Mouse (Mus musculus) gastrocnemius, adult 2 months (tissue): ENCODE measurements around the gene Glt1d1. TPM values are rescaled to one million over a fixed set of nuclear protein-coding genes. Genes with fewer than 3 reads are reported as not detected.

Experiments used
- DNase-seq: peaks from one replicate; pipeline ENCODE4 v3.0.0; 2022
- H3K27ac ChIP-seq: fragments of 200-600 bp; 2 replicates; pipeline ENCODE4 v1.8.1; 2022; ENCODE audit warnings: mild to moderate bottlenecking
- H3K4me3 ChIP-seq: fragments of 200-600 bp; 2 replicates; pipeline ENCODE4 v1.8.1; 2022; ENCODE audit warnings: mild to moderate bottlenecking, moderate library complexity
- CTCF ChIP-seq: fragments of 200-600 bp; IDR thresholded peaks from 2 replicates; pipeline ENCODE4 v1.8.1; 2022; ENCODE audit warnings: antibody characterized with exemption, mild to moderate bottlenecking, moderate library complexity
- intact Hi-C: fragments of 180-260 bp; cut with DNase I; formaldehyde crosslinking; loops from one replicate; pipeline ENCODE4 v1.15.1; 2025
- total RNA-seq, 2 experiments: library from RNA; stranded (reverse); gene quantifications; 2 replicates each; pipeline ENCODE4 v1.2.3; 2021

The Glt1d1 gene
- total RNA-seq, 2 experiments from 2014 or later = not detected

DNA sequence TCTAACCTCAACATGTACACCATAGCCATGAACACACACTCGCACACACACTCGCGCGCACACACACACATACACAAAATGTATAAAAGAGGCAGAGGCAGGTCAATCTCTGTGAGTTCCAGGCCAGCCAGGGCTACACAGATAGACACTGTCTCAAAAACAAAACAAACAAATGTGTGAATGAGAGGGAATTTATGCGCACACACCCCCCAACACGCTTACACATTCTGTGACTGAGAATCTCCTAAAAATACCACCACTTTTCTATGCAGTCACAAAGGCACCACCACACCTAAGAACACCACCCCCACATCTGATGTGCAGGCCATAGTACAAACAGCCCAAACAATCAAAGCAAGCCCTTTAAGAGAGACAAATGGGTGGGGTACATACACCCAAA lies 19.7 kb upstream of the Glt1d1 start:
- DNase-seq = no peak
- Histone ChIP-seq H3K27ac (peak overlapping the region; percentile 89), H3K4me3 (no peak overlapping the region)
- intact Hi-C loops = loop anchor here (10.0 kb wide), 1 partner anchor 1402 kb away; no protein-coding TSS in a partner anchor
- no peak for TF ChIP-seq CTCF

DNA sequence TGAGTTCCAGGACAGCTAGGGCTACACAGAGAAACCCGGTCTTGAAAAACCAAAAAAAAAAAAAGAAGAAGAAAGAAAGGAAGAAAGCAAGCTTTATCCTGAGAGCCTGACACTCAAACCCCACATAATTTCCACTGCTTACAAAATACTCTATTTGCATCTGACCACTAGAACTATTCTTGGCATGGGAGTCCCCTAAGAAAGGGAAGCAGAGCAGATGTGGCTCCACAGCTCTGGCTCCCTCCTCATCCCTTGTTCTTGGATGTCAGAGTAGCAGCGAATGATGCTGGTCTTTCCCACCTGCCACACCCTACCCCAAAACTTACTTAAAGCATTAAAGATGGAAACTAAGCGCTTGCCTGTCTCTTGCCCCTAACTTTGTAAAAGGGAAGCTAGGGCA lies 16.6 kb upstream of the Glt1d1 start:
- intact Hi-C loops = loop anchor here (1.0 to 10.0 kb wide), 2 partner anchors 20 to 1399 kb away; no protein-coding TSS in a partner anchor
- no peak for TF ChIP-seq CTCF
- H3K27ac ChIP-seq = peak overlapping the region; percentile 95

DNA sequence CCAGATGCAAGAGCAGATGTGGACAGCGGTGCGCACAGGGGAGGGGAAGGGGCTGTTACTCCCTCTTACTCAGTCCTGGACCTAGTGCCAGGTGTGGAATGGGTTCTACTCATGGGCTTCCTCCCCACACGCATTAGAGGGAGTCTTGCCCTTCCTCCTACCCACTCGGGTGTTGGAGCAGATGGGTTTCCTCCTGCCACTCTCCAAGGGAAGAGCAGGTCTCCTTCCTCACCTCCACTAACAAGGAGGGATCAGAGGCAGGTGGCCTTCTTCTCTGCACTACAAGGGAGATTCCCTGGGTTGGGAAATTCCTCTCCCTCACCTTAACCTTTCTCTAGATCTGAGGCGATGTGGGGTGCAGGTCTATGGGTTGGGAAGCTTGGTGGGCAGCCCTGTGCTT lies 15.9 kb upstream of the Glt1d1 start:
- peak overlapping the region; percentile 95 for H3K27ac ChIP-seq
- intact Hi-C loops = loop anchor here (10.0 kb wide), 1 partner anchor 1399 kb away; no protein-coding TSS in a partner anchor

More for the DNA sequence above, 16.6 kb upstream of the Glt1d1 start:
- DNase-seq = no peak
- peak overlapping the region; percentile 84 for H3K4me3 ChIP-seq

DNA sequence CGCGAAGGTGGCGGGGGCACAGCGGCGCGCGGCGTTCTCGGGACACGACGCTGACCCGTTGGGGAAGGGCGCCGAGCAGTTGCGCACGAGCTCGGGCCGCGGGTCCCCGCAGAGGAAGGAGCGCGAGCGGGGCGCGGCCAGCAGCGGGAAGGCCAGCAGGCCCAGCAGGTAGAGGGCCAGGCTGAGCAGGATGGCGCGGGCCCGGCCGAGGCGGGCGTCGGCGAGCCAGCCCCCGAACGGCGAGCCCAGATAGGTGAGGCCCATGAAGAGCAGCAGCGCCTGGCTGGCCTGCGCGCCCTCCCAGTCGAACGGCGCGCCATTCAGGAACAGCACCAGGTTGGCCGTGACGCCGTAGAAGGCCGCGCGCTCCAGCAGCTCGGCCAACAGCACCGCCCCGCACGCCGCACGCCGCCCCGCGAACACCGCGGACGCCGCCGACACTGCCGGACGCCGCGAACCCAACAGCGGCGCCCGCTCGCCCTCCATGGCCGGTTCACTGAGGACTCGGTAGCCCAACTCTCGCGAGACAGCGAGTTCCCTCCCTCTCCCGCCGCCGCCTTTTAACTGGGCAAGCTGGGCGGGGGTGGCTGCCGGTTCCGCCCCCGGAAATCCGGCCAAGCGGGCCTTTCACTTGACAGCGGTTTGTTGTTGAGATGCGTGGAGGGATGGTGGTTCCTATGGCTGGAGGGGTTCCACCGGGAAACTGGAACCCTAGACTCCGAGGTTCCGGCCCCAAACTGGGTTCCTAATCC lies 15.0 kb upstream of the Glt1d1 start:
- intact Hi-C loops = loop anchor here (10.0 kb wide), 1 partner anchor 1398 kb away; no protein-coding TSS in a partner anchor
- TF ChIP-seq CTCF = 0 out of 2 replicates have a peak, but pooled peaks have one; percentile 1
- H3K4me3 ChIP-seq = peak overlapping the region; percentile 84
- peak; percentile 99 for DNase-seq
- peak overlapping the region; percentile 95 for H3K27ac ChIP-seq

More for the DNA sequence above, 15.9 kb upstream of the Glt1d1 start:
- TF ChIP-seq CTCF = no peak
- no peak for DNase-seq
- H3K4me3 ChIP-seq = peak overlapping the region; percentile 84

DNA sequence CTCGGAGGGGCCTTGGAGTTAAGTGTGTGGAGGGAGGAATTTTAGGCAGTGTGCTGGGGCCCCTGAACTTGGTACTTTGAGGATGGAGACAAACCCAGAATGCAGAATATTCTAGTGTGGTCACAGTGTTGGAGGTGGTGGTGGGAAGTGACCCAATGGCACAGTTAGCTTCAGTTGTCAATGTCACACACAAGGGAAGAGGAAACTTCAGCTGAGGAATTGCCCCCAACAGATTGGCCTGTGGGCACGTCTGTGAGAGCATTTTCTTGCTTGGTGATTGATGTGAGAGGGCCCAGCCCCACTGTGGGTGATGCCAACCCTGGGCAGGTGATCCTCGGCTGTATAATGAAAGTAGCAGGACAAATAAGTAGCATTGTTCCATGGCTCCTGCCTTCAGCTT lies 13.2 kb upstream of the Glt1d1 start:
- no peak for TF ChIP-seq CTCF
- no peak for DNase-seq
- intact Hi-C loops = loop anchor here (10.0 kb wide), 1 partner anchor 1396 kb away; no protein-coding TSS in a partner anchor

DNA sequence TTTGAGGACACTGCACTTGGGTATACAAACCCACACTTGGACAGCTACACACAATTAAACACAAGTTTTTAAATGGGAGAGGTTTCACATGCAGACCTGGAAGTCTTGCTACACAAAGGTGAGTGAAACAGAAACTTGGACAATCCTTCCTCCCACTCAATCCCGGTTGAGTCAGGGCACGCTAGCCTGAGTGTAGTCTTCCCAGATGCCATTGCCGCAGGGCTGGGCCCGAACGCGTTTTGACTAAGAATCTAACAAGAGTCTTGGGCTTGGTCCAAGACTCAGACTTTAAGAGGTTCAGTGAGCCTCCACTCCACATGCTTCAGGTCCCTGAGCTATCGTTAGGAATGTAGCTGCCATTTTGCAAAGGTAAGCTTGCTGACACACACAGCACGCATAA lies 11.7 kb upstream of the Glt1d1 start:
- Histone ChIP-seq H3K27ac (no peak overlapping the region), H3K4me3 (no peak overlapping the region)
- intact Hi-C loops = no loop called here
- no peak for DNase-seq
- no peak for TF ChIP-seq CTCF

More for the DNA sequence above, 13.2 kb upstream of the Glt1d1 start:
- H3K4me3 ChIP-seq = no peak overlapping the region
- no peak overlapping the region for H3K27ac ChIP-seq

DNA sequence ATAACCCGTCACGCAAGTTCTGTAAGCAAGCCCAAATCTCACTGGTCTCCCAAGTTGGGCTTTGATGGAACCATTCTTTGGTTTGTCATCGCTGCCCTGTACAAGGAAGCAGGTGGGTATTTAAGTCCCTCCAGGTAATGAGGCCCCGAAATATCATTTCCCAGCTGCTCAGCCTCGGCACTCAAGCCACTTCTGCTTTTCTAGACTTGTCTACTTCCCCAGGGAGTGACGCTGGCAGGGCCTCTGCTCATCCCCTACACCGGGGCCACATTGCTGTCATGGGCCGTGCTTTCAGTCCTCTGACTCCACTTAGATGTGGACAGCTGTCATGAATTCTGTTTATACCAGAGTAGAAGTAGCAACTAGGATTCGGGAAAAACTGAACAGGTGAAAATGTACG lies 11.0 kb upstream of the Glt1d1 start:
- TF ChIP-seq CTCF = no peak
- DNase-seq = no peak
- intact Hi-C loops = no loop called here

DNA sequence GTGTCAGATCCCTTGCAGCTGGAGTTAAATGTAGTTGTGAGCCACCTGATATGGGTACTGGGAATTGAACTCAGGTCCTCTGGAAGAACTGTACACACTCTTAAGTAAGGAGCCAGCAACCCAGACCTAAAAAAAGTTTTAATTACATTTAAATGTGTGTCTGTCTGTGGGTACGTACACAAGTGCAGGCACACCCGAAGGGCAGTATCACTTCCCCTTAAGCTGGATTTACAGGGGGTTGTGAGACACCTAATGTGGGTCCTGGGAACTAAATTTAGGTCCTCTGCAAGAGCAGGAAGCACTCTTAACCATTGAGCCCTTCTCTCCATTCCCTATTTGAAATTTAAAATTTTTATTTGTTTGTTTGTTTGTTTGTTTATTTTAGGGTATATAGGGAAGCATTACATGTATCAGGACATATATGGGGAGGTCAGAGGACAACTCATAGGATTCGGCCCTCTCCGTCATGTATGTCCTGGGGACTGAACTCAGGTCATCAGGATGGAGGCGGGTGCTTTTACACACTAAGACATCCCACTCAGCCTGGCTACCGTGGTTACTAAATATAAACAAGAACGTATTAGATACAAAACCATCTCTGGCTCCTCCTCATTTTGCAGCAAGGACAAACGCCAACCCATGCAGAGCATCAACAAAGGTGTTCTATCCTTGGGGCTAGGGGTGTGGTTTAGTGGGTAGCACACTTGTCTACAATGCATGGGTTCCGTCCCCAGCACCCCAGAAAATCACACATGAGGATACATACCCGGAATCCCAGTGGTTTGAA lies 7.4 kb upstream of the Glt1d1 start:
- intact Hi-C loops = no loop called here
- Histone ChIP-seq H3K27ac (no peak overlapping the region), H3K4me3 (no peak overlapping the region)
- no peak for TF ChIP-seq CTCF
- no peak for DNase-seq

More for the DNA sequence above, 11.0 kb upstream of the Glt1d1 start:
- no peak overlapping the region for H3K27ac ChIP-seq
- no peak overlapping the region for H3K4me3 ChIP-seq

DNA sequence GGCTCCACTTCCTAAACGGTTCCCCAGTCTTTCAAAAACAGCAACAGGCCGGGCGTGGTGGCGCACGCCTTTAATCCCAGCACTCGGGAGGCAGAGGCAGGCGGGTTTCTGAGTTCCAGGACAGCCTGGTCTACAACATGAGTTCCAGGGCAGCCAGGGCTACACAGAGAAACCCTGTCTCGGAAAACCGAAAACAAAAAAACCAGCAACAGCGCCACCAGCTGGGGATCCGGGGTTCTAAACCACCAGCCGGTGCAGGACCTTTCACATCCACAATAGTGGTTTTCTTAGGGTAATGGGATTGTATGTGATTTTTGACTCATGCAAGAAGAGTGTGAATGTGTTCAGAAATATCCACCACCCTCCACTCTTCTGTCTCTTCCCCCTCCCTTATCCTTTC lies 4.8 kb upstream of the Glt1d1 start:
- TF ChIP-seq CTCF = no peak
- intact Hi-C loops = no loop called here
- Histone ChIP-seq H3K27ac (no peak overlapping the region), H3K4me3 (no peak overlapping the region)
- no peak for DNase-seq

DNA sequence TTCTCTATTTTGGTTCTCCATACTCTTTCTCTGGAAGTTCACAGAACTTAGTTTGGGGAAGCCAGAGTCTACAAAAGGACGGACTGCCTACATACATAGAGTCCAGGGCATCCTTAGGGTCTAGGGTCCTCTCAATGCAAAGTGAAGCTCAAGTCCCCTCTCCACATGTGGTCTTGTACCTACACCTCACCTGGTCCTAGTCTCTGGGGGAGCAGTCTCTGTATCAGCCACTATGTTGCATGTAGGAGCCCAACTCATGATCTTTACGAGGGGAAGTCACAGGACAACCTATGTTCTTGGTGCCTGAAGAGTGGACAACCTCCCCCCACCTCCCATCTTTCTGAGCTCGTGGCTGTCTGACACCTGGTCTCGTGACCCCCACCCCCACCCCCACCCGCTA lies 391 bp upstream of the Glt1d1 start:
- TF ChIP-seq CTCF = no peak
- intact Hi-C loops = no loop called here
- Histone ChIP-seq H3K27ac (no peak overlapping the region), H3K4me3 (no peak overlapping the region)
- DNase-seq = no peak

DNA sequence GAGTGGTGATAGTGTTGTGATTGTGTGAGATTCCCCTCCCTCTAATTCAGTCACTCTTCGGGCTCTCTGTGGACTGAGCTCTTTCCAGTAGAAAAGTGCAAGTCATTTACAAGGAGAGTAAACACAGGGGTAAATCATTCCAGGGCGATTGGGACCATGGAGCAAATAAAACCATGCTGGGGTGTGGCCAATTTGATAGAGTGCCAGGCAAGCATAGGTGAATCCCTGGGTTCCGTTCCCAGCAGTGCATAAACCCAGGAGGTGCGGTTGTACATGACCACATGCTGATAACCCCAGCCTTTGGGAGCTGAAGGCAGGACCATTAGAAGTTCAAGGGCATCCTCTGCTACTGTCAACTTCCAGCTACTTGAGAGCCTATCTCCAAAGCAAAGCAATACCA lies 1.1 kb downstream of the Glt1d1 start:
- Histone ChIP-seq H3K27ac (no peak overlapping the region), H3K4me3 (no peak overlapping the region)
- intact Hi-C loops = no loop called here
- DNase-seq = no peak
- no peak for TF ChIP-seq CTCF

DNA sequence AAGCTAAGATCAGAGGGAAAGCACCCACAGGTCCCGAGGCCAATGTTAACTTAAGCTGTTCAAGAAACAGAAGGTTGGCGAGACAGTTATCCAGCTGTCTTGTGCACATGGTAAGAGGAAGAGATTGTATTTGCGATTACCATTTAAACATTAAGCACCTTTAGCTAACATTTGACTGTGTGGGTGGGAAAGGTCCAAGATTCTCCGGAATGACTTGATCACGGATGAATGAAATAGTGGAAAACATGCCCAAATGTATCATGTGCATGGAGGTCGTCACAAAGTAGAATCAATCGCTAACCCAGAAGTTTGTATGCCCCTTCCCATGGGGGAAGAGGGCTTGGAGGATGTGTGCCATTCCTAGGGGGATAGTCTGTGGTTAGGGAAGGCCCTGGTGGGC lies 1.6 kb downstream of the Glt1d1 start:
- Histone ChIP-seq H3K27ac (no peak overlapping the region), H3K4me3 (no peak overlapping the region)
- DNase-seq = no peak
- no peak for TF ChIP-seq CTCF
- intact Hi-C loops = no loop called here

DNA sequence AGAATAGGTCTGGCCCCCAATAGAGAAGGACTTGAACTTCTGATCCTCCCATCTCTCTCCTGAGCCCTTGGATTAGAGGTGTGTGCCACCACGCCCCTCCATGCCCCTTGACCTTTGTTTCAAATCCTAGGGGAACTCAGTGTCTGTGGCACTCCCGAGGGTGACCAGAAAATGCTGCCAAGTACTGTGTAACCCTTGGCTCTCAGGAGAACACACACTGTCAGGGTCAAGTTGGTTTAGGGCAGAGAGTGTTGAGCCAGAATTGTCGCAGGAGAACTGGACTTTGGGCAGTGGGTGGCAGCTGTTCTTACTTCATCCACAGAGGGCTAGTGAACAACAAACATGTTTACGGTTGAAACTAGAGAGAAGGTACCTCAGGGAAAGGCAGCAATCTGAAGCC lies 5.6 kb downstream of the Glt1d1 start:
- Histone ChIP-seq H3K27ac (no peak overlapping the region), H3K4me3 (no peak overlapping the region)
- intact Hi-C loops = no loop called here
- no peak for DNase-seq
- TF ChIP-seq CTCF = no peak
